9 mouse cellular contexts compared by ENCODE assay signal in the genomic region with DNA sequence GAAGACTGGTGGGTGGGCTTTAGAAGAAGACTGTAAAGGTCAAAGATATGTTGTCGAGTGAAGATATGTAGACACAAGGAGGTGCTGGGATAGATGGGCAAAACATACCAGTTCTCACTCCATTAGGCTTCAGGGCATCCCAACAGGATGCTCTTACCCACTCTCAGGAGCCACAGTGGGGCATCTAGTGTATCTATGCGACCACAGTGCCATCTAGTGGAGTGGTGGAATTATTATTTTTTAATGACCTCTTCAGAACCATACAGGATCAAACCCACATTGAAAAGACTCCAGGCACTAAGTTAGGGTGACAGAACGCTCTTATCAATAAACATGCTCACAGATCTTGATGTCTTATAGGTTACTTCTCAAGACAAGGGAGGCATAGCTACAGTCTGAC.
DNase-seq lines count a peak whose midpoint lies in the region; ATAC-seq and TF ChIP-seq lines count a peak whose summit lies in the region.
"Had no signal": no experiment of that assay in that cellular context is flagged by ENCODE, and none has a peak within 500 bp of the region (broad histone marks: within the 10 kb centered on the region; RNA-seq: fewer than 3 reads in every experiment).

No protein-coding gene starts in this region.

- H3K36me3 ChIP-seq in heart, embryonic 10.5 days: no peaks in the 10 kb centered on the region
- no peaks in the 10 kb centered on the region for H3K36me3 ChIP-seq in ES-E14 (ENCODE audit: control insufficient read depth, insufficient read depth, low read length, poor library complexity, severe bottlenecking)
- H3K36me3 ChIP-seq in forebrain, embryonic 15.5 days: no peaks in the 10 kb centered on the region
- H3K36me3 ChIP-seq in lung, embryonic 14.5 days (ENCODE audit: insufficient read depth): no peaks in the 10 kb centered on the region

- H3K4me2 ChIP-seq in forebrain, embryonic 15.5 days (replicated peaks): no peak overlapping the region
- no peak overlapping the region for H3K4me2 ChIP-seq in lung, embryonic 14.5 days

- in situ Hi-C loops in ES-E14 (cut with MboI; ENCODE audit: low sequenced_read_pairs in 2 of 2, unreplicated experiment in 2 of 2): loop anchor here in 1 of 2 experiments (10.0 kb wide), 1 partner anchor 617 kb away; a partner anchor contains a TSS

- H3K27ac ChIP-seq in heart, embryonic 10.5 days: no peak overlapping the region
- H3K27ac ChIP-seq in ES-E14 (ENCODE audit: insufficient read depth, low read depth, low read length, poor library complexity, severe bottlenecking): no peak overlapping the region
- H3K27ac ChIP-seq in forebrain, embryonic 15.5 days (replicated peaks): no peak overlapping the region
- no peak overlapping the region for H3K27ac ChIP-seq in lung, embryonic 14.5 days (ENCODE audit: low read depth)

- H3K27me3 ChIP-seq in heart, embryonic 10.5 days (ENCODE audit: insufficient read depth, poor library complexity, severe bottlenecking): no peaks in the 10 kb centered on the region; the same call in 1 of the 2 replicates
- H3K27me3 ChIP-seq in forebrain, embryonic 15.5 days: peaks cover 4% of the 10 kb centered on the region; the same call in 1 of the 2 replicates
- H3K27me3 ChIP-seq in lung, embryonic 14.5 days (ENCODE audit: insufficient read depth, low read length): no peaks in the 10 kb centered on the region
- H3K27me3 ChIP-seq: megakaryocyte, embryonic 14.5 days had no signal

- no peak overlapping the region for H3K9ac ChIP-seq in ES-E14 (ENCODE audit: insufficient read depth, low read depth, low read length, poor library complexity, severe bottlenecking)
- H3K9ac ChIP-seq in forebrain, embryonic 15.5 days (replicated peaks): no peak overlapping the region
- no peak overlapping the region for H3K9ac ChIP-seq in lung, embryonic 14.5 days

- H3K4me3 ChIP-seq in heart, embryonic 10.5 days: no peak overlapping the region
- H3K4me3 ChIP-seq in ES-E14 (ENCODE audit: insufficient read depth in 1 of 2, low read depth in 1 of 2, low read length in 2 of 2, poor library complexity in 1 of 2, severe bottlenecking in 1 of 2): no peak overlapping the region
- no peak overlapping the region for H3K4me3 ChIP-seq in forebrain, embryonic 15.5 days
- H3K4me3 ChIP-seq in lung, embryonic 14.5 days (ENCODE audit: low read depth, low read length): no peak overlapping the region
- H3K4me3 ChIP-seq: megakaryocyte, embryonic 14.5 days had no signal

- ATAC-seq in forebrain, embryonic 15.5 days (replicated peaks): peak; percentile 59; the same call in 1 of the 2 replicates
- ATAC-seq in lung, embryonic 14.5 days (ENCODE audit: insufficient read depth): peak; percentile 81

- peak; percentile 70 for TF ChIP-seq CTCF in lung, embryonic 14.5 days (IDR thresholded peaks at IDR 0.05; ENCODE audit: low read depth)

- H3K4me1 ChIP-seq in heart, embryonic 10.5 days: peaks cover 11% of the 10 kb centered on the region
- H3K4me1 ChIP-seq in ES-E14 (ENCODE audit: control insufficient read depth in 2 of 2, insufficient read depth in 2 of 2, low read length in 2 of 2, poor library complexity in 1 of 2): peaks cover 0 to 4% of the 10 kb centered on the region in 2 experiments; a peak in 1 of 4 replicates
- no peaks in the 10 kb centered on the region for H3K4me1 ChIP-seq in forebrain, embryonic 15.5 days
- no peaks in the 10 kb centered on the region for H3K4me1 ChIP-seq in lung, embryonic 14.5 days (ENCODE audit: insufficient read depth)
- H3K4me1 ChIP-seq: megakaryocyte, embryonic 14.5 days had no signal

- DNase-seq in heart, adult 18-20 months: peak; percentile 29 to 72
- DNase-seq in heart, embryonic 10.5 days (ENCODE audit: low spot score): no peak
- DNase-seq in ES-E14 (ENCODE audit: low read depth, low spot score): peak; percentile 48
- DNase-seq in cerebellum, adult 11-12 months: peak; percentile 65
- DNase-seq in kidney, adult 9 months: peak; percentile 66
- peak; percentile 86 for DNase-seq in lung, embryonic 14.5 days
- peak; percentile 19 for DNase-seq in skeletal muscle tissue, adult 2 months (ENCODE audit: low read depth, low spot score)

- WGBS in heart, embryonic 10.5 days: 39% methylated on average over 3 of the region's 3 CpGs
- WGBS in forebrain, embryonic 15.5 days: 44% methylated on average over 3 of the region's 3 CpGs
- 24% methylated on average over 3 of the region's 3 CpGs for WGBS in lung, embryonic 14.5 days

- no peaks in the 10 kb centered on the region for H3K9me3 ChIP-seq in heart, embryonic 10.5 days
- no peaks in the 10 kb centered on the region for H3K9me3 ChIP-seq in ES-E14 (ENCODE audit: control insufficient read depth, insufficient read depth, low read depth, low read length)
- no peaks in the 10 kb centered on the region for H3K9me3 ChIP-seq in forebrain, embryonic 15.5 days
- H3K9me3 ChIP-seq in lung, embryonic 14.5 days (ENCODE audit: low read depth, low read length): no peaks in the 10 kb centered on the region

TF ChIP-seq in ES-E14, 5 proteins besides CTCF, POLR2A, EP300 and RAD21:
- peak; percentile 32; the same call in 1 of the 2 replicates for TF ChIP-seq ZC3H11A (IDR thresholded peaks at IDR 0.05; ENCODE audit: borderline replicate concordance, low read depth, low read length)
- no peak for TF ChIP-seq ZNF384 (IDR thresholded peaks at IDR 0.05; ENCODE audit: low read depth, low read length)
- TF ChIP-seq CHD2 (IDR thresholded peaks at IDR 0.05; ENCODE audit: low read depth, low read length): no peak
- no peak for TF ChIP-seq HCFC1 (IDR thresholded peaks at IDR 0.05; ENCODE audit: borderline replicate concordance, insufficient read depth, low read length)
- TF ChIP-seq MAFK (IDR thresholded peaks at IDR 0.05; ENCODE audit: insufficient read depth, low read depth, low read length): no peak
